Mouse (Mus musculus) cerebellum, adult 2 months (tissue): ENCODE data around the gene 3110001I22Rik.

ENCODE experiments used
- CTCF ChIP-seq: fragments of 200-500 bp; IDR thresholded peaks from 2 replicates; pipeline ENCODE4 v1.5.1; 2011; ENCODE audit warnings: low read depth, mild to moderate bottlenecking, control low read depth, low read length, moderate library complexity, borderline replicate concordance; ENCODE audit not compliant: insufficient read depth
- POLR2A ChIP-seq: fragments of 200-500 bp; IDR thresholded peaks from 2 replicates; pipeline ENCODE4 v1.6.1; 2011; ENCODE audit warnings: low read length, control low read depth, borderline replicate concordance; ENCODE audit not compliant: insufficient read depth

GRCm38 (mm10) chr16:13669282-13669681 lies 2.4 kb upstream of the 3110001I22Rik start:
- TF ChIP-seq POLR2A (no peak), CTCF (no peak)
